In genomic region chr12:70633194-70633593, GRCm38 (mm10) we compare ENCODE assay signal across 21 mouse cellular contexts.
DNase-seq lines count a peak whose midpoint lies in the region; ATAC-seq and TF ChIP-seq lines count a peak whose summit lies in the region.
"Had no signal": no experiment of that assay in that cellular context is flagged by ENCODE, and none has a peak within 500 bp of the region (broad histone marks: within the 10 kb centered on the region; RNA-seq: fewer than 3 reads in every experiment).

No protein-coding gene starts in this region.

- H3K4me3 ChIP-seq in heart, embryonic 14.5 days (ENCODE audit: control insufficient read depth in 1 of 2, insufficient read depth in 1 of 2, low read depth in 1 of 2, low read length in 2 of 2): no peak overlapping the region
- H3K4me3 ChIP-seq in stomach, postnatal 0 days (ENCODE audit: low read depth, low read length): no peak overlapping the region
- no peak overlapping the region for H3K4me3 ChIP-seq in midbrain, postnatal 0 days (ENCODE audit: low read depth, low read length)
- H3K4me3 ChIP-seq: forebrain, embryonic 12.5 days; layer of hippocampus, adult 2 months; limb, embryonic 12.5 days; liver, embryonic 15.5 days; neural tube, embryonic 12.5 days; stomach, embryonic 15.5 days had no signal

- no peak for TF ChIP-seq EP300 in stomach, postnatal 0 days (optimal IDR thresholded peaks at IDR 0.05)

- DNase-seq in heart, adult 9 months (ENCODE audit: low spot score in 2 of 2): no peak
- DNase-seq in urinary bladder, postnatal 14 days (ENCODE audit: low spot score): peak; percentile 65
- DNase-seq in urinary bladder, adult 2 months (ENCODE audit: low spot score): no peak
- DNase-seq in cerebellum, postnatal 25 days: peak; percentile 83 to 88
- DNase-seq in stomach, postnatal 0 days (ENCODE audit: low spot score): no peak
- DNase-seq in gastrocnemius, postnatal 10 days: no peak
- DNase-seq in midbrain, postnatal 0 days (ENCODE audit: low spot score): no peak
- DNase-seq: adrenal gland, postnatal 10 days; B cell, adult 2 months; embryo, embryonic 11 days; spleen, adult 18-20 months; thymus, postnatal 14 days had no signal

- H3K9ac ChIP-seq in heart, embryonic 14.5 days (ENCODE audit: low read length): no peak overlapping the region
- H3K9ac ChIP-seq in stomach, postnatal 0 days (ENCODE audit: low read length): no peak overlapping the region
- no peak overlapping the region for H3K9ac ChIP-seq in midbrain, postnatal 0 days (replicated peaks; ENCODE audit: low read length, poor library complexity, severe bottlenecking)
- H3K9ac ChIP-seq: forebrain, embryonic 12.5 days; limb, embryonic 12.5 days; liver, embryonic 15.5 days; neural tube, embryonic 12.5 days; stomach, embryonic 15.5 days had no signal

- H3K9me3 ChIP-seq in heart, embryonic 14.5 days (ENCODE audit: control insufficient read depth, low read length): no peaks in the 10 kb centered on the region
- H3K9me3 ChIP-seq in stomach, postnatal 0 days (ENCODE audit: control insufficient read depth, low read length): no peaks in the 10 kb centered on the region
- H3K9me3 ChIP-seq in midbrain, postnatal 0 days (ENCODE audit: low read length): no peaks in the 10 kb centered on the region
- H3K9me3 ChIP-seq: forebrain, embryonic 12.5 days; limb, embryonic 12.5 days; liver, embryonic 15.5 days; neural tube, embryonic 12.5 days; stomach, embryonic 15.5 days had no signal

- H3K4me2 ChIP-seq in heart, embryonic 14.5 days (ENCODE audit: low read length): peak overlapping the region; percentile 16
- H3K4me2 ChIP-seq in stomach, postnatal 0 days (replicated peaks; ENCODE audit: low read depth): no peak overlapping the region
- H3K4me2 ChIP-seq in midbrain, postnatal 0 days (ENCODE audit: low read depth, low read length, poor library complexity, severe bottlenecking): no peak overlapping the region
- H3K4me2 ChIP-seq: forebrain, embryonic 12.5 days; limb, embryonic 12.5 days; liver, embryonic 15.5 days; neural tube, embryonic 12.5 days had no signal

- no peak for ATAC-seq in heart, embryonic 14.5 days (ENCODE audit: insufficient number of reproducible peaks, insufficient read depth, low FRiP score, low read depth)
- ATAC-seq in stomach, postnatal 0 days (ENCODE audit: low FRiP score, low TSS enrichment): no peak
- no peak for ATAC-seq in midbrain, postnatal 0 days (ENCODE audit: low FRiP score)
- ATAC-seq: inflammation-experienced regulatory T-cells, adult 6 months had no signal

- H3K27ac ChIP-seq in heart, embryonic 14.5 days (replicated peaks in 1 of 2; ENCODE audit: control insufficient read depth in 1 of 2, insufficient read depth in 1 of 2, low read depth in 2 of 2, low read length in 2 of 2): no peak overlapping the region
- H3K27ac ChIP-seq in stomach, postnatal 0 days (replicated peaks): peak overlapping the region; percentile 49; the same call in 1 of the 2 replicates
- no peak overlapping the region for H3K27ac ChIP-seq in midbrain, postnatal 0 days (ENCODE audit: low read depth, low read length)
- H3K27ac ChIP-seq: forebrain, embryonic 12.5 days; kidney, postnatal 0 days; layer of hippocampus, adult 2 months; limb, embryonic 12.5 days; liver, embryonic 15.5 days; neural tube, embryonic 12.5 days; stomach, embryonic 15.5 days had no signal

- 24% methylated on average over 4 of the region's 4 CpGs for WGBS in heart, embryonic 14.5 days
- WGBS in stomach, postnatal 0 days: 21% methylated on average over 4 of the region's 4 CpGs
- 84% methylated on average over 4 of the region's 4 CpGs for WGBS in midbrain, postnatal 0 days

- no peak for TF ChIP-seq CTCF in stomach, postnatal 0 days (IDR thresholded peaks at IDR 0.05; ENCODE audit: low read depth)
- no peak for TF ChIP-seq CTCF in midbrain, postnatal 0 days (IDR thresholded peaks at IDR 0.05)

- peaks cover 13 to 22% of the 10 kb centered on the region in 2 experiments for H3K4me1 ChIP-seq in heart, embryonic 14.5 days (ENCODE audit: control insufficient read depth in 2 of 2, insufficient read depth in 2 of 2, low read length in 2 of 2)
- H3K4me1 ChIP-seq in stomach, postnatal 0 days (replicated peaks; ENCODE audit: control insufficient read depth, insufficient read depth): peaks cover 6% of the 10 kb centered on the region
- H3K4me1 ChIP-seq in midbrain, postnatal 0 days (ENCODE audit: insufficient read depth, low read length): no peaks in the 10 kb centered on the region
- H3K4me1 ChIP-seq: forebrain, embryonic 12.5 days; liver, embryonic 15.5 days; neural tube, embryonic 12.5 days had no signal

- no peaks in the 10 kb centered on the region for H3K36me3 ChIP-seq in heart, embryonic 14.5 days (ENCODE audit: control insufficient read depth, insufficient read depth, low read length)
- no peaks in the 10 kb centered on the region for H3K36me3 ChIP-seq in stomach, postnatal 0 days (ENCODE audit: control insufficient read depth, insufficient read depth, low read length)
- H3K36me3 ChIP-seq in midbrain, postnatal 0 days (ENCODE audit: insufficient read depth, low read length): no peaks in the 10 kb centered on the region
- H3K36me3 ChIP-seq: forebrain, embryonic 12.5 days; limb, embryonic 12.5 days; liver, embryonic 15.5 days; neural tube, embryonic 12.5 days; stomach, embryonic 15.5 days had no signal

- no peaks in the 10 kb centered on the region for H3K27me3 ChIP-seq in heart, embryonic 14.5 days (ENCODE audit: control insufficient read depth, insufficient read depth, low read length)
- H3K27me3 ChIP-seq in stomach, postnatal 0 days (ENCODE audit: control insufficient read depth, insufficient read depth, low read length): no peaks in the 10 kb centered on the region
- no peaks in the 10 kb centered on the region for H3K27me3 ChIP-seq in midbrain, postnatal 0 days (ENCODE audit: insufficient read depth, low read length)
- H3K27me3 ChIP-seq: forebrain, embryonic 12.5 days; liver, embryonic 15.5 days; neural tube, embryonic 12.5 days; stomach, embryonic 15.5 days had no signal

Comparison
In these comparisons a context has a peak if more than half of its experiments do, and no peak if none do; other contexts are left out.
1. DNase-seq: peak in urinary bladder, postnatal 14 days (single experiment) and cerebellum, postnatal 25 days (2 of 2); none in heart, adult 9 months (0 of 2), urinary bladder, adult 2 months (single experiment), stomach, postnatal 0 days (single experiment), gastrocnemius, postnatal 10 days (single experiment) and midbrain, postnatal 0 days (single experiment).